Mouse (Mus musculus) embryonic facial prominence, embryonic 12.5 days (tissue): ENCODE results near the gene Olfr62. TPM values are rescaled to one million over a fixed set of nuclear protein-coding genes. Genes with fewer than 3 reads are reported as not detected.

Source experiments
- ATAC-seq: fragments of 200-750 bp; cut with Nextera tagmentation; 2 replicates; pipeline ENCODE4 v1.8.0; 2017; ENCODE audit not compliant: insufficient number of reproducible peaks, insufficient read depth, low FRiP score, low TSS enrichment
- H3K27ac ChIP-seq: fragments of 300-500 bp; sonication (generic); 2 replicates; pipeline ENCODE4 v1.5.1; 2016; ENCODE audit warnings: mild to moderate bottlenecking
- H3K27me3 ChIP-seq: fragments of 300-500 bp; sonication (generic); 2 replicates; pipeline ENCODE4 v1.6.1; 2016; ENCODE audit warnings: mild to moderate bottlenecking, moderate library complexity
- H3K36me3 ChIP-seq: fragments of 300-500 bp; sonication (generic); 2 replicates; pipeline ENCODE4 v1.6.1; 2016; ENCODE audit warnings: mild to moderate bottlenecking
- H3K4me1 ChIP-seq: fragments of 300-500 bp; sonication (generic); 2 replicates; pipeline ENCODE4 v1.6.1; 2016
- H3K4me2 ChIP-seq: fragments of 300-500 bp; sonication (generic); replicated peaks from 2 replicates; pipeline ENCODE4 v1.6.1; 2016; ENCODE audit warnings: mild to moderate bottlenecking, moderate library complexity
- H3K4me3 ChIP-seq: fragments of 300-500 bp; sonication (generic); 2 replicates; pipeline ENCODE4 v1.5.1; 2016; ENCODE audit warnings: mild to moderate bottlenecking
- H3K9ac ChIP-seq: fragments of 300-500 bp; sonication (generic); 2 replicates; pipeline ENCODE4 v1.6.1; 2016; ENCODE audit warnings: mild to moderate bottlenecking, moderate library complexity
- H3K9me3 ChIP-seq: fragments of 300-500 bp; sonication (generic); 2 replicates; pipeline ENCODE4 v1.6.1; 2016; ENCODE audit warnings: mild to moderate bottlenecking, moderate library complexity
- WGBS: fragments of 180-500 bp; shearing (Covaris S2); methylation state at CpG from one replicate; pipeline ENCODE4 v1.1.7; 2016; 5-methylcytosine and 5-hydroxymethylcytosine counted together
- polyA plus RNA-seq: library from polyadenylated mRNA; unstranded; fragments of >200 nt; fragmentation: Nextera tagmentation; extraction: Ambion mirVana; gene quantifications from 2 replicates; pipeline ENCODE4 v1.2.1, GENCODE M21; 2016

Olfr62 gene
- not detected in 2 replicates for polyA plus RNA-seq

DNA sequence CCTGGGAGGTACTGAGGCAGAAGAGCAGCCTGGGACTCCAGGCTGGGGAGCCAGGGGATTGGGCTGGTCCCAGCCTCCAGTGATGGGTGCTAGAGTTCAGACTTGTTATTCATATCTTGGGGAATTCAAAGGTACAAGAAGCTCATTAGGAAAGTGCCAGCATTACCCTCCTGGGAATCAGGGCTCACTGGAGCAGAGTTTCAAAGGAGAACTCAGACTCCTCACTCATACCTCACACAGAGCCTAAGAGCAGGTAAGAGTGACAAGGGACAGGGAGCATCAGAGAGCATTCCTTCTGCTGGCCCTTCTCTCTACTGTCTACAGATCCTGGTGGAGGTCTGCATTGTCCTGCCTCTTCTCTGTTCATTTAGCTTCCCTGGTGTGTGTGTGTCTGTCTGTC, at the start of gene Olfr62:
Gene Olfr62, plus strand, starts transcription at position 301 of the 400 bp plus-strand sequence.
- no peak for ATAC-seq
- Histone ChIP-seq H3K27ac (no peak within 1 kb of the TSS), H3K4me2 (no peak within 1 kb of the TSS), H3K27me3 (no peaks in the 10 kb centered on the region), H3K4me3 (no peak within 1 kb of the TSS), H3K9ac (no peak within 1 kb of the TSS), H3K4me1 (no peaks in the 10 kb centered on the region), H3K9me3 (no peaks in the 10 kb centered on the region), H3K36me3 (no peaks in the 10 kb centered on the region)

DNA sequence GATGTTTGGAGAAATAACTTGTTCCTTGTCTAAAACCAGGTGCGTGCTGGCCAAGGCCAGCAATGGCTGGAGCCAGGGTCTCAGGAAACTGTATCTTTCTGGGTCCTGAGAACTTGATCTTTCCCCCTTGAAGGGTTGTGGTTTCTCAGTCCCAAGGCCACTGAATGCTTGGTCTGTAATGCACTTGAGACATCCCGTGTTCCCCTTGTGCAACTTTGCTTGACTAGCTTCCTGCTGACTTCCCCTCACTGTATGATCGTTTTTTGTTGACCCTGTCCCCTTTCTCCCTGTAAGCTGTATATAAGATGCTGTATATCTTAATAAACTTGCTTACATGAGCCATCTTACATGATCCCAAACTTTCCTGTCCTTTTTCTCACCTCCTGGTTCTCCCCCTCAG, 48.9 kb upstream of the Olfr62 start:
- 70% methylated on average over 3 of the region's 3 CpGs for WGBS
- H3K27ac ChIP-seq = no peak overlapping the region
- ATAC-seq = no peak
- no peaks in the 10 kb centered on the region for H3K36me3 ChIP-seq
- no peaks in the 10 kb centered on the region for H3K9me3 ChIP-seq
- H3K27me3 ChIP-seq = 0 out of 2 replicates have a peak, but pooled peaks cover 2% of the 10 kb centered on the region
- no peak overlapping the region for H3K9ac ChIP-seq
- no peaks in the 10 kb centered on the region for H3K4me1 ChIP-seq
- no peak overlapping the region for H3K4me2 ChIP-seq
- H3K4me3 ChIP-seq = no peak overlapping the region

DNA sequence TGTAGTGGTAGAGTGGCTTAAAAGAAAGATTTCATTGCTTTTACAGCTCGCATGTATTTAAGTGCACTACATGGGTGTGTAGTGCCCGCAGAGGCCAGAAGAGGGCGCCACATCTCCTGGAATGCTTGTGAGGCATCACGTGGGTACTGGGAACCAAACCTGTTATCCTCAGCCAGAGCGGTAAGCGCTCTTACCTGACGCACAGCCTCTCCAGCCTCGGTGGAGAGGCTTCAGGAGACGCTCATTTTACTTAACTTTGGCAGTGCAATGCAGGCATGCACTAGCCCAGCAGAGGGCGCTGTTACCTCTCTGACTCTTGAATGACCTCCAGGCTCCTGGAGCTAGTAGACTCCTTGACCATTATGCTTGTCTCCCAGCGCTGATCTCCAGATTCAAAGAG, 46.1 kb upstream of the Olfr62 start:
- no peak overlapping the region for H3K9ac ChIP-seq
- H3K4me2 ChIP-seq = no peak overlapping the region
- H3K36me3 ChIP-seq = no peaks in the 10 kb centered on the region
- ATAC-seq = no peak
- peaks cover 9% of the 10 kb centered on the region; the same call in 1 of the 2 replicates for H3K9me3 ChIP-seq
- 0 out of 2 replicates have a peak, but pooled peaks cover 2% of the 10 kb centered on the region for H3K27me3 ChIP-seq
- H3K27ac ChIP-seq = no peak overlapping the region
- 17% methylated on average over 11 of the region's 11 CpGs for WGBS
- H3K4me3 ChIP-seq = no peak overlapping the region
- no peaks in the 10 kb centered on the region for H3K4me1 ChIP-seq

GRCm38 (mm10) chr4:118615412-118615811, 43.3 kb upstream of the Olfr62 start:
- Histone ChIP-seq H3K27me3 (no peaks in the 10 kb centered on the region), H3K9ac (no peak overlapping the region), H3K4me3 (no peak overlapping the region), H3K4me1 (no peaks in the 10 kb centered on the region), H3K4me2 (no peak overlapping the region), H3K9me3 (peaks cover 9% of the 10 kb centered on the region; the same call in 1 of the 2 replicates), H3K27ac (no peak overlapping the region), H3K36me3 (no peaks in the 10 kb centered on the region)
- 85% methylated on average over 11 of the region's 11 CpGs for whole genome bisulfite sequencing
- no peak for ATAC-seq

DNA sequence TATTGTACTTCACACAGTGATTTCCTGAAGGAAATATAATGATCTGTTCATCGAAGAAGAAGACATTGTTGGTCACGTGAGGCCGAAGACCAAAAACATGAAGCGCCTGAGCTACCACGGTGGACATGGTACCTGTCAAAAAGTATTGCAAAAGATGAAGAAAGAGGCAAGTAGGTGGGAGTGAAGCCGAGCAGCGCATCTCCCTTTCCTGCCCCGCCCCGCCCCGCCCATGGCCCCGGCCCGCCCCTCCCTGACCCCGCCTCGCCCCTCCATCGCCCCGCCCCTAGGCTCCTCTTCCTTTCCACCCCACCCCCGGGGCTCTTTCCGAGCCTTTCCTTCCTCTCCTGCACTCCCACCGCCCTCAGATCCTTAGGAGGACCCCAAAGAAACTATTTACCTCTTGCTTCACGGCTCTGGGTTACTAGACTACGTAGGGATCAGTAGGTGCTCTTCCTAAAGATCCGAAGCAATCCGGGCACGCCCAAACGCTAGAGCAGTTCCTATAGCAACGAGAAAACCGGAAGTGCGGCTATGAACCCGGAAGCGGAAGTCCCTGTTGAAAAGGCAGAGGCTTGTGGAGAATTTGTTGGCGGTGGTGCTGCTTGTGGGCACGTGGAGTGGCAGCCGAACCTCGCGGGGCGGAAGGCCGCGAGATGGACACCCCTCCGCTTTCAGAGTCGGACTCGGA, 38.3 kb upstream of the Olfr62 start, which contains the start of the genes Cfap57 and Ebna1bp2:
Gene Cfap57, minus strand, starts transcription at position 499 of the 688 bp plus-strand sequence.
Gene Ebna1bp2, plus strand, starts transcription at position 521 of the 688 bp plus-strand sequence.
- H3K9me3 ChIP-seq = peaks cover 9% of the 10 kb centered on the region; the same call in 1 of the 2 replicates
- H3K27ac ChIP-seq = no peak within 1 kb of the TSS
- peak within 1 kb of the TSS; percentile 88 for H3K4me3 ChIP-seq
- H3K36me3 ChIP-seq = peaks cover 25% of the 10 kb centered on the region
- peak within 1 kb of the TSS; percentile 89 for H3K4me2 ChIP-seq
- H3K4me1 ChIP-seq = peaks cover 9% of the 10 kb centered on the region
- ATAC-seq = peak; percentile 89
- H3K9ac ChIP-seq = peak within 1 kb of the TSS; percentile 83
- 1% methylated on average over 37 of the region's 41 CpGs for WGBS
- H3K27me3 ChIP-seq = no peaks in the 10 kb centered on the region

- Histone ChIP-seq H3K9ac (peak overlapping the region; percentile 83), H3K4me1 (peaks cover 9% of the 10 kb centered on the region), H3K27me3 (no peaks in the 10 kb centered on the region), H3K4me3 (peak overlapping the region; percentile 88), H3K4me2 (peak overlapping the region; percentile 89), H3K27ac (no peak overlapping the region), H3K36me3 (peaks cover 30% of the 10 kb centered on the region), H3K9me3 (peaks cover 9% of the 10 kb centered on the region; the same call in 1 of the 2 replicates)
- peak; percentile 42 for ATAC-seq
- WGBS = 1% methylated on average over 23 of the region's 23 CpGs
Measured at GRCm38 (mm10) chr4:118620967-118621320, 37.8 kb upstream of the Olfr62 start.

- WGBS = 90% methylated on average over 9 of the region's 9 CpGs
- H3K9ac ChIP-seq = peak overlapping the region; percentile 83; the same call in 1 of the 2 replicates
Measured at GRCm38 (mm10) chr4:118621781-118622180, 37.0 kb upstream of the Olfr62 start.

DNA sequence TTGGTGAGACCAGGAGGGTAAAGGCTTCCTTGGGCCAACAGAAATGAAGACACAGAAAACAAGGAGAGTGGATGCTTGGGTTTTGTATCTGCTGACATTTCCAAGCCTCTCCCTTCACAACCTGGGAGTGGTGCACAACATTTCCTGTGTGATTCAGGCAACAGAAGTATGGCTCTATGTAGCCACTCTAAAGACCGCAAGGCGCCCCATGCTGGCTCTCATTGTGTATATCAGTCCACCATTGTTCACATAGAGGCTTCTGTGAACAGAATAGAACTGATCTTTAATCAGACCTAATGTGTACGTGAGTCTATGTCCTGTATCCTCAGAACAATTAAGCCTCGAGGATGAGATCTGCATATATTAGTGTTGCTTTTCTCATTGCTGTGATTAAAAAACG, 28.5 kb upstream of the Olfr62 start:
- 93% methylated on average over 5 of the region's 5 CpGs for WGBS
- H3K27me3 ChIP-seq = no peaks in the 10 kb centered on the region
- no peak for ATAC-seq
- no peaks in the 10 kb centered on the region for H3K9me3 ChIP-seq
- H3K9ac ChIP-seq = no peak overlapping the region
- H3K4me2 ChIP-seq = no peak overlapping the region
- no peak overlapping the region for H3K27ac ChIP-seq
- H3K36me3 ChIP-seq = peaks cover 42% of the 10 kb centered on the region
- H3K4me3 ChIP-seq = no peak overlapping the region
- no peaks in the 10 kb centered on the region for H3K4me1 ChIP-seq

More at GRCm38 (mm10) chr4:118621781-118622180, 37.0 kb upstream of the Olfr62 start:
- H3K9me3 ChIP-seq = peaks cover 7% of the 10 kb centered on the region; the same call in 1 of the 2 replicates
- no peak overlapping the region for H3K27ac ChIP-seq
- H3K36me3 ChIP-seq = peaks cover 33% of the 10 kb centered on the region
- H3K4me3 ChIP-seq = peak overlapping the region; percentile 88
- H3K27me3 ChIP-seq = no peaks in the 10 kb centered on the region
- H3K4me1 ChIP-seq = peaks cover 9% of the 10 kb centered on the region
- peak overlapping the region; percentile 89 for H3K4me2 ChIP-seq
- no peak for ATAC-seq

- ATAC-seq = no peak
- 0 out of 2 replicates have a peak overlapping the region, but pooled peaks have one; percentile 3 for H3K4me2 ChIP-seq
- no peaks in the 10 kb centered on the region for H3K4me1 ChIP-seq
- no peak overlapping the region for H3K4me3 ChIP-seq
- WGBS = 39% methylated on average over 20 of the region's 20 CpGs
- H3K27ac ChIP-seq = no peak overlapping the region
- no peak overlapping the region for H3K9ac ChIP-seq
- H3K27me3 ChIP-seq = no peaks in the 10 kb centered on the region
- H3K9me3 ChIP-seq = no peaks in the 10 kb centered on the region
- H3K36me3 ChIP-seq = no peaks in the 10 kb centered on the region
Measured at GRCm38 (mm10) chr4:118642346-118643190, 16.2 kb upstream of the Olfr62 start.

DNA sequence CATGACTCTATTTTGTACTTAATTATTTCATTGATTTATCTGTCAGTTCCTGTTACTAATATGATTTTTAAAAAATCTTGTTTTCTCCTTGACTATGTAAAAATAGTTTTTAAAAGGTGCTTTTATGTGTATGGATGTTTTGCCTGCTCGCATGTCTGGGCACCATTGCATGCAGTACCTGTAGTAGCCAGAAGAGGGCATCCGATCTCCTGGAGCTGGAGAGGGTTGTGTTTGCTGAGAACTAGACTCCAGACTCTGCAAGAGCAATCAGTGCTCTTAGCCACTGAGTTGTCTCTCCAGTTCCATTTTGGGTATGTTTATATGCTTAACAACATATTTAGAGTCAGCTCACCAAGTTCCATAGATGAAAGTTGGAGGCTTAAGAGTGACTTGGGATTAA, 13.5 kb upstream of the Olfr62 start:
- ATAC-seq = no peak
- Histone ChIP-seq H3K4me2 (no peak overlapping the region), H3K4me1 (no peaks in the 10 kb centered on the region), H3K27me3 (no peaks in the 10 kb centered on the region), H3K4me3 (no peak overlapping the region), H3K27ac (no peak overlapping the region), H3K9me3 (no peaks in the 10 kb centered on the region), H3K9ac (no peak overlapping the region), H3K36me3 (no peaks in the 10 kb centered on the region)
- 9% methylated on average over 2 of the region's 2 CpGs for WGBS

DNA sequence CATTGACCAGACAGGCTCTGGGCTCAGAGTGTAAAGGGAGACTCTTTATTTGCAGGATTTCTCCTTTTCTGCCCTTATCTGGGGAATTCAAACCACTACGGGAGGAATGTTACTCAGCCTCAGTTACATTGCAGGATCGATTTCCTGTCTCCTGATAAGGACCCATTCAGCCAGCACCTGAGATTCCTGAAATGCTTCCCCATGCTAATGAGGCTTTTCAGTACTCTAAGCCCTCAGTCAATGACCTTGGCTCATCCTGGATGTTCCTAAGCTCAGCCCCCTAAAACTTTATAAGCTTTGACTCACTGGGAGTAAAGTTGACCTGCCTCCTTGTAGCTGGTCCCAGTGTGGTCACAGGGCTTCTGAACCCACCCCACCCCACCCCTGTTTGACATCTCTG, 28.3 kb downstream of the Olfr62 start:
- Histone ChIP-seq H3K9ac (no peak overlapping the region), H3K27ac (no peak overlapping the region), H3K4me1 (no peaks in the 10 kb centered on the region), H3K27me3 (no peaks in the 10 kb centered on the region), H3K4me3 (no peak overlapping the region), H3K9me3 (no peaks in the 10 kb centered on the region), H3K4me2 (no peak overlapping the region), H3K36me3 (no peaks in the 10 kb centered on the region)
- 55% methylated on average over 2 of the region's 2 CpGs for WGBS
- no peak for ATAC-seq
